Mouse (Mus musculus) CH12.LX (cell line): ENCODE data around the gene Ptprd.

ENCODE experiments used
- POLR2A ChIP-seq: IDR thresholded peaks from 2 replicates; pipeline ENCODE4 v1.6.1; 2011; ENCODE audit warnings: low read depth, mild to moderate bottlenecking, improper control_type of control experiment, low read length
- ZNF384 ChIP-seq: IDR thresholded peaks from 2 replicates; pipeline ENCODE4 v1.6.1; 2012; ENCODE audit warnings: low read depth, low read length, improper control_type of control experiment, inconsistent platforms

- TF ChIP-seq POLR2A = no peak
- no peak for TF ChIP-seq ZNF384
Measured at GRCm38 (mm10) chr4:76409159-76409558, 1802.6 kb downstream of the Ptprd start.
